In the genomic region with DNA sequence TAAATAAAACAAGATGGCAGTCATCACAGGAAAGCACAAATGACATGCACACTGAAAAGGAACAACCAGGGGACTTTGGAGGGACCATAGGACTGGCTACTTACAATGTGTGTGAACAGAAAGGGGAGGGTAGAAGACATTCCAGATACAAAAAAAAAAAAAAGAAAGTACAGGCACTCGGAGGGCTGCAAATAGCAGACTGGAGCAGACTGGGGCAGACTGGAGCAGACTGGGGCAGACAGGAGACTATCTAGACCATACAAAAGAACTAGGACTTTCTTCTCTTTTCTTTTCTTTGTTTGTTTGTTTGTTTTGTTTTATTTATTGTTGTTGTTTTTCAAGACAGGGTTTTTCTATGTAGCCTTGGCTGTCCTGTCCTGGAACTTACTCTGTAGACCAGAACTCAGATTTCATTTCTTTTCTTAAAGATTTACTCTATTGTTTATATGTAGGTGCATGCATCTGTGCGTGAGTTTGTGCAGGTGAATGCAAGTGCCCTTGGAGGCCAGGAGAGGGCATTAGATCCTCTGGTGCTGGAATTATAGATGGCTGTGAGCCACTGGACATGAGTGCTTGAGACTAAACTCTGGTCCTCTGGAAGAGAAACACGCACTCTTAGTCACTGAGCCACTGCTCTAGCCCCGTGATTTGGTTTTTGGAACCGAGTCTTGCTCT, we compare ENCODE assay signal across 16 mouse cellular contexts. TPM values are rescaled to one million over a fixed set of nuclear protein-coding genes. Genes with fewer than 3 reads are reported as not detected.
A peak's percentile ranks its signal among the peaks of the same experiment; 100 is the strongest.
DNase-seq lines count a peak whose midpoint lies in the region; ATAC-seq and TF ChIP-seq lines count a peak whose summit lies in the region.
"Had no signal": no experiment of that assay in that cellular context is flagged by ENCODE, and none has a peak within 500 bp of the region (broad histone marks: within the 10 kb centered on the region; RNA-seq: fewer than 3 reads in every experiment).

No protein-coding gene starts in this region.

- ATAC-seq in heart, embryonic 13.5 days (ENCODE audit: extremely low read depth, insufficient number of reproducible peaks, low FRiP score, low TSS enrichment) = no peak
- no peak for ATAC-seq in kidney, postnatal 0 days (replicated peaks; ENCODE audit: low FRiP score, low read depth)
- ATAC-seq in kidney, embryonic 16.5 days (ENCODE audit: low FRiP score, low TSS enrichment) = no peak
- ATAC-seq: intestine, embryonic 16.5 days had no signal

- H3K4me2 ChIP-seq in heart, embryonic 13.5 days = peak overlapping the region; percentile 15; the same call in 1 of the 2 replicates
- H3K4me2 ChIP-seq in kidney, postnatal 0 days (ENCODE audit: low read length) = no peak overlapping the region
- H3K4me2 ChIP-seq in kidney, embryonic 16.5 days (replicated peaks; ENCODE audit: low read depth, low read length) = no peak overlapping the region
- H3K4me2 ChIP-seq: hindbrain, embryonic 15.5 days; stomach, embryonic 15.5 days had no signal

- no peak for DNase-seq in heart, postnatal 10 days
- DNase-seq in kidney, postnatal 0 days (ENCODE audit: low spot score) = no peak
- peak; percentile 73 for DNase-seq in ZHBTc4 (ENCODE audit: low read depth, low spot score)
- no peak for DNase-seq in frontal cortex, adult 2 months (ENCODE audit: extremely low spot score in 1 of 2, low spot score in 1 of 2)
- DNase-seq: cerebellum, adult 8-10 months; lung, adult 2 months; lung, postnatal 4 days; thymus, adult 2 months had no signal

- H3K27me3 ChIP-seq in heart, embryonic 13.5 days (replicated peaks) = no peaks in the 10 kb centered on the region
- no peaks in the 10 kb centered on the region for H3K27me3 ChIP-seq in kidney, postnatal 0 days (ENCODE audit: insufficient read depth, low read length)
- H3K27me3 ChIP-seq in kidney, embryonic 16.5 days (ENCODE audit: insufficient read depth, low read length) = no peaks in the 10 kb centered on the region
- H3K27me3 ChIP-seq in ES-Bruce4 (ENCODE audit: control insufficient read depth, insufficient read depth, low read length, poor library complexity, severe bottlenecking) = no peaks in the 10 kb centered on the region
- H3K27me3 ChIP-seq: hindbrain, embryonic 15.5 days; stomach, embryonic 15.5 days had no signal

- no peaks in the 10 kb centered on the region for H3K9me3 ChIP-seq in heart, embryonic 13.5 days
- H3K9me3 ChIP-seq in kidney, postnatal 0 days (replicated peaks; ENCODE audit: low read length) = no peaks in the 10 kb centered on the region
- no peaks in the 10 kb centered on the region for H3K9me3 ChIP-seq in kidney, embryonic 16.5 days (ENCODE audit: low read length)
- H3K9me3 ChIP-seq in ES-Bruce4 (replicated peaks; ENCODE audit: control insufficient read depth, insufficient read depth, low read length, poor library complexity, severe bottlenecking) = no peaks in the 10 kb centered on the region
- H3K9me3 ChIP-seq: G1E; hindbrain, embryonic 15.5 days; limb, embryonic 10.5 days; stomach, embryonic 15.5 days had no signal

- TF ChIP-seq EP300 in ES-Bruce4 (IDR thresholded peaks at IDR 0.05; ENCODE audit: insufficient read depth, low read depth, low read length) = no peak

- no peak for TF ChIP-seq POLR2A in ES-Bruce4 (IDR thresholded peaks at IDR 0.05; ENCODE audit: insufficient read depth, low read length)

- TF ChIP-seq CTCF in kidney, postnatal 0 days (IDR thresholded peaks at IDR 0.05; ENCODE audit: low read depth) = peak; percentile 21; the same call in 1 of the 2 replicates
- TF ChIP-seq CTCF in ES-Bruce4 (IDR thresholded peaks at IDR 0.05; ENCODE audit: low read depth, low read length) = peak; percentile 38

- H3K9ac ChIP-seq in heart, embryonic 13.5 days = no peak overlapping the region
- no peak overlapping the region for H3K9ac ChIP-seq in kidney, postnatal 0 days (ENCODE audit: low read depth, low read length)
- H3K9ac ChIP-seq in kidney, embryonic 16.5 days (replicated peaks; ENCODE audit: low read length) = no peak overlapping the region
- H3K9ac ChIP-seq in ES-Bruce4 (ENCODE audit: low read depth, poor library complexity, severe bottlenecking) = no peak overlapping the region
- H3K9ac ChIP-seq: hindbrain, embryonic 15.5 days; stomach, embryonic 15.5 days had no signal

- intact Hi-C loops in heart, postnatal 10 days (cut with DNase I) = no loop called here

- WGBS in heart, embryonic 13.5 days = 58% methylated on average over 5 of the region's 5 CpGs
- WGBS in kidney, postnatal 0 days = 92% methylated on average over 5 of the region's 5 CpGs
- 92% methylated on average over 5 of the region's 5 CpGs for WGBS in kidney, embryonic 16.5 days

- peak overlapping the region; percentile 96 for H3K27ac ChIP-seq in heart, embryonic 13.5 days (replicated peaks)
- H3K27ac ChIP-seq in kidney, postnatal 0 days = no peak overlapping the region
- no peak overlapping the region for H3K27ac ChIP-seq in kidney, embryonic 16.5 days (ENCODE audit: low read length)
- H3K27ac ChIP-seq in ES-Bruce4 (ENCODE audit: insufficient read depth, low read length) = no peak overlapping the region
- H3K27ac ChIP-seq: hindbrain, embryonic 15.5 days; limb, embryonic 10.5 days; stomach, embryonic 15.5 days had no signal

- peaks cover 23% of the 10 kb centered on the region; the same call in 1 of the 2 replicates for H3K36me3 ChIP-seq in heart, embryonic 13.5 days
- H3K36me3 ChIP-seq in kidney, postnatal 0 days (ENCODE audit: insufficient read depth, low read length) = no peaks in the 10 kb centered on the region
- no peaks in the 10 kb centered on the region for H3K36me3 ChIP-seq in kidney, embryonic 16.5 days (ENCODE audit: insufficient read depth, low read length)
- no peaks in the 10 kb centered on the region for H3K36me3 ChIP-seq in ES-Bruce4 (ENCODE audit: control insufficient read depth, insufficient read depth, low read length, poor library complexity, severe bottlenecking)
- H3K36me3 ChIP-seq: G1E; hindbrain, embryonic 15.5 days; limb, embryonic 10.5 days; stomach, embryonic 15.5 days had no signal

- H3K4me1 ChIP-seq in heart, embryonic 13.5 days = peaks cover 91% of the 10 kb centered on the region
- H3K4me1 ChIP-seq in kidney, postnatal 0 days (replicated peaks; ENCODE audit: insufficient read depth, low read length) = peaks cover 21% of the 10 kb centered on the region
- peaks cover 19% of the 10 kb centered on the region for H3K4me1 ChIP-seq in kidney, embryonic 16.5 days (ENCODE audit: insufficient read depth, low read length)
- H3K4me1 ChIP-seq in ES-Bruce4 (ENCODE audit: control insufficient read depth, insufficient read depth, low read length) = no peaks in the 10 kb centered on the region

- no peak overlapping the region for H3K4me3 ChIP-seq in heart, embryonic 13.5 days
- no peak overlapping the region for H3K4me3 ChIP-seq in kidney, postnatal 0 days (replicated peaks; ENCODE audit: low read depth, low read length)
- no peak overlapping the region for H3K4me3 ChIP-seq in kidney, embryonic 16.5 days (ENCODE audit: low read length)
- no peak overlapping the region for H3K4me3 ChIP-seq in ES-Bruce4 (ENCODE audit: low read depth, low read length)
- H3K4me3 ChIP-seq: hindbrain, embryonic 15.5 days; limb, embryonic 10.5 days; stomach, embryonic 15.5 days had no signal

RNA-seq across cellular contexts. Expression of a gene that starts 11.1 kb away (rescaled TPM):
- polyA plus RNA-seq in heart, embryonic 13.5 days (2015; fragmentation: Nextera tagmentation; extraction: Ambion mirVana) = 38.7 and 45.2 TPM in 2 replicates
- total RNA-seq in heart, postnatal 10 days (2021) = 10 to 100 TPM; 65.4 to 73.1 TPM
- 21.0 and 21.2 TPM in 2 replicates for polyA plus RNA-seq in kidney, postnatal 0 days (2015; fragmentation: Nextera tagmentation; extraction: Ambion mirVana)
- polyA plus RNA-seq in kidney, embryonic 16.5 days (2015; fragmentation: Nextera tagmentation; extraction: Ambion mirVana) = 16.5 and 18.9 TPM in 2 replicates
- polyA plus RNA-seq in ES-Bruce4 (2011; ENCODE audit: insufficient read depth, insufficient read length, low read depth, missing spikeins) = 15.8 and 18.3 TPM in 2 replicates
- 34.1 and 35.7 TPM in 2 replicates for polyA plus RNA-seq in frontal cortex, adult 2 months (2012; rRNA removed)
- polyA plus RNA-seq: G1E had no signal

RNA-seq across cellular contexts. Expression of a gene that starts 30.1 kb away (rescaled TPM):
- 3.3 and 4.6 TPM in 2 replicates for polyA plus RNA-seq in heart, embryonic 13.5 days (2015; fragmentation: Nextera tagmentation; extraction: Ambion mirVana)
- total RNA-seq in heart, postnatal 10 days (2021) = 1 to 10 TPM; 3.1 to 6.0 TPM
- polyA plus RNA-seq in kidney, postnatal 0 days (2015; fragmentation: Nextera tagmentation; extraction: Ambion mirVana) = 12.9 and 15.7 TPM in 2 replicates
- 9.2 and 13.8 TPM in 2 replicates for polyA plus RNA-seq in kidney, embryonic 16.5 days (2015; fragmentation: Nextera tagmentation; extraction: Ambion mirVana)
- polyA plus RNA-seq in ES-Bruce4 (2011; ENCODE audit: insufficient read depth, insufficient read length, low read depth, missing spikeins) = 6.0 and 7.9 TPM in 2 replicates
- 137 and 156 TPM in 2 replicates for polyA plus RNA-seq in frontal cortex, adult 2 months (2012; rRNA removed)
